Mouse (Mus musculus) lung, postnatal 0 days (tissue): ENCODE measurements at regions not wholly inside any gene's neighbourhood (a gene's known extent, or its start where the extent isn't known, plus 50 kb on each side); places are given as distances from the start of the nearest gene placed in this dataset.

Experiments used
- ATAC-seq: fragments of 200-750 bp; cut with Nextera tagmentation; 2 replicates; pipeline ENCODE4 v1.8.0; 2017; ENCODE audit warnings: moderate library complexity
- DNase-seq: peaks from one replicate; pipeline ENCODE4 v3.0.0-alpha.2; 2016; ENCODE audit warnings: low spot score
- H3K27ac ChIP-seq: fragments of 300-500 bp; sonication (generic); 2 replicates; pipeline ENCODE4 v1.5.1; 2014; ENCODE audit warnings: antibody characterized with exemption, mild to moderate bottlenecking, low read length, mixed read lengths
- H3K27me3 ChIP-seq: fragments of 300-500 bp; sonication (generic); replicated peaks from 2 replicates; pipeline ENCODE4 v1.6.1; 2014; ENCODE audit warnings: low read length, mixed read lengths; ENCODE audit not compliant: insufficient read depth
- H3K36me3 ChIP-seq: fragments of 300-500 bp; sonication (generic); 2 replicates; pipeline ENCODE4 v1.6.1; 2014; ENCODE audit warnings: low read length, mixed read lengths; ENCODE audit not compliant: insufficient read depth
- H3K4me1 ChIP-seq: fragments of 300-500 bp; sonication (generic); 2 replicates; pipeline ENCODE4 v1.6.1; 2014; ENCODE audit warnings: antibody characterized with exemption, low read depth, low read length, mixed read lengths; ENCODE audit not compliant: insufficient read depth
- H3K4me2 ChIP-seq: fragments of 300-500 bp; sonication (generic); replicated peaks from 2 replicates; pipeline ENCODE4 v1.6.1; 2014; ENCODE audit warnings: low read depth, mild to moderate bottlenecking, low read length, moderate library complexity, mixed read lengths
- H3K4me3 ChIP-seq: fragments of 300-500 bp; sonication (generic); 2 replicates; pipeline ENCODE4 v1.5.1; 2014; ENCODE audit warnings: low read depth, low read length
- H3K9ac ChIP-seq: fragments of 300-500 bp; sonication (generic); replicated peaks from 2 replicates; pipeline ENCODE4 v1.6.1; 2014; ENCODE audit warnings: low read depth, mild to moderate bottlenecking
- H3K9me3 ChIP-seq: fragments of 300-500 bp; sonication (generic); 2 replicates; pipeline ENCODE4 v1.6.1; 2016; ENCODE audit warnings: low read length, mixed read lengths
- CTCF ChIP-seq: IDR thresholded peaks from 2 replicates; pipeline ENCODE4 v1.5.1; 2016; ENCODE audit warnings: antibody characterized with exemption, mild to moderate bottlenecking
- EP300 ChIP-seq: IDR thresholded peaks from 2 replicates; pipeline ENCODE4 v1.6.1; 2016; ENCODE audit warnings: antibody characterized with exemption, mild to moderate bottlenecking, control low read depth
- WGBS: fragments of 180-500 bp; shearing (Covaris S2); extraction: QIAGEN DNeasy Blood & Tissue Kit; methylation state at CpG from one replicate; pipeline ENCODE4 v1.1.7; 2014; 5-methylcytosine and 5-hydroxymethylcytosine counted together

GRCm38 (mm10) chr14:47910741-47911295 is 209.8 kb upstream of the Peli2 start:
- 46% methylated on average over 6 of the region's 6 CpGs for whole genome bisulfite sequencing

DNA sequence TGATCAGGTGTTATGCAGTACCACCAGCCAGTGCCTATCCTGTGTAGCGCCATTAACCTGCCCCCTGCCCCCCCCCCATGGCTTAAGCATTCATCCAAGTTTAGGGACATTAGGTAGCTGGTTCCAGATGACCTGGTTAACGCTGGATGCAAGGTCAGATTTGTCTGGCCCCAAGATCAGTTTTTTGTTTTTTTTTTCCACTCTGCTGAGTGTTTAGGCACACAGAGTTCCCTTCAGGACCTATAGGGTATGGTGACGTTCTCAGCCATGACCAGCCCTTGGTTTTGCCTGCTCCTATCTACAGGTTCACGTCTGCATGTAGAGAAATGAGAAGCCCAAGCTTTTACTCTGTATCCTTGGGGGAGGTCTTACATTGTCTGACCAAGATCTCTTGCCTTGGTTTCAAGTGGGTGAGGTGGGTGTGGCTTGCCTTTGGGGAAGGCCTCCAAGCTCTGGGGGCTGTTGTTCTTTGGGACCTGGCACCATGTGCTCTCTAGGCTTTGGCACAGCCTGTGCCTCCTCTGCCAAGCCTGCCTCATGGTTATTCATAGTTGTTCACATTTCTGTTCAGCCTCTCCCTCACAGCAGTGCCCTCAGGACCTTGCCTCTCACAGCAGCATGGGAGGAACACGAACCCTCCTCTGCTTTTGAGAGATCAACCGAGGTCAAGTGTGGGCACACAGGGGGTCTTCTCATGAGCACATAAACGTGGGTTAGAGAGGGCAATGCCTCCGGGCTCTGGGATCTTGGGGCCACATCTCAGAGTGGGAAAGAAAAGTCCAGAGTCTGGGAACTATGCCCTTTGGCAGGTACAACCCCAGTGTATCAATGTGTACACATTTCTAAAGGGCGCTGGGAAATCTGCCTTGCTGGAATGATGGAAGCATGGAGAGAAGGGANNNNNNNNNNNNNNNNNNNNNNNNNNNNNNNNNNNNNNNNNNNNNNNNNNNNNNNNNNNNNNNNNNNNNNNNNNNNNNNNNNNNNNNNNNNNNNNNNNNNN is 208.8 kb upstream of the Peli2 start:
- Histone ChIP-seq H3K4me1 (no peaks in the 10 kb centered on the region), H3K9me3 (no peaks in the 10 kb centered on the region), H3K36me3 (no peaks in the 10 kb centered on the region), H3K4me3 (no peak overlapping the region), H3K27me3 (no peaks in the 10 kb centered on the region), H3K27ac (no peak overlapping the region), H3K9ac (no peak overlapping the region), H3K4me2 (no peak overlapping the region)
- DNase-seq, result no peak
- no peak for TF ChIP-seq EP300
- no peak for ATAC-seq
- 74% methylated on average over 9 of the region's 9 CpGs for WGBS

More at GRCm38 (mm10) chr14:47910741-47911295, 209.8 kb upstream of the Peli2 start:
- TF ChIP-seq CTCF (no peak), EP300 (no peak)
- Histone ChIP-seq H3K4me2 (no peak overlapping the region), H3K27me3 (no peaks in the 10 kb centered on the region), H3K9me3 (no peaks in the 10 kb centered on the region), H3K9ac (no peak overlapping the region), H3K36me3 (no peaks in the 10 kb centered on the region), H3K27ac (no peak overlapping the region), H3K4me3 (no peak overlapping the region), H3K4me1 (no peaks in the 10 kb centered on the region)
- DNase-seq, result no peak
- no peak for ATAC-seq

GRCm38 (mm10) chr14:47915621-47916020 is 205.0 kb upstream of the Peli2 start:
- ATAC-seq (peak; percentile 19; the same call in 1 of the 2 replicates), DNase-seq (peak; percentile 41)
- Histone ChIP-seq H3K4me2 (no peak overlapping the region), H3K27ac (no peak overlapping the region), H3K4me1 (no peaks in the 10 kb centered on the region), H3K27me3 (no peaks in the 10 kb centered on the region), H3K9ac (no peak overlapping the region), H3K36me3 (no peaks in the 10 kb centered on the region), H3K4me3 (no peak overlapping the region), H3K9me3 (no peaks in the 10 kb centered on the region)
- WGBS, result 43% methylated on average over 1 of the region's 1 CpGs
- TF ChIP-seq EP300 (no peak), CTCF (no peak)

DNA sequence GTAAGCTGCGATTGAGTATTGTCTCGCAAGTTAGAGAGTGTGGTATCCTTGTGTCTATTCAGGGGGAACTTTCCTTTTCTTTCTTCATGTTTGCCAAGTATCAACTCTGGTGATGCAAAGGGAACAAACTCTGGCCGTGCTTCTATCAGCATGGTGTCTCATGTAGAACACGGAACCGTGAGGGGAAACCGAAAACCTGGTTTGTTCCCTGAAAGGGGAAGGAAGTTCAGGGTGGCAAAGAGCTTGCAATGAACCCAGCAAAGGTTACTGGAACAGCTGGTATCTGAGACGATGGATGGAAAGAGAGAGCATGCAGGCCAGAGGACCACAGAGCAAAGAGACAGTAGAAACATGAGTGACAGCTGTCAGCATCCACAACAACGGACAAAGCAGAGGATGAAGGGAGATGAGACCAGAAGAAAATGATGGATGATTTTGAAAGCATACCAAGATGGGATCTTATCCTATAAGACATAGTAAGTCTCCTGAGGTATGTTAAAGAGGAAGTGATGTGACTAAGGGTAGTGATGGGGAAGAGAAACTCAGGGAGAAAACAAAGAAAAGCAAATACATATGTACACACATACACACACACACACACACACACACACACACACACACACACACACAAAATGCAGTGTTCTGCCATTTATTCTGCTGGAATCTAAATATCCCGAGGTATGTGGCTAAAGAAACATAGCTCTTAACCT is 199.8 kb upstream of the Peli2 start:
- H3K4me1 ChIP-seq, result no peaks in the 10 kb centered on the region
- no peaks in the 10 kb centered on the region for H3K36me3 ChIP-seq
- peak; percentile 11 for DNase-seq
- no peak overlapping the region for H3K4me3 ChIP-seq
- 91% methylated on average over 9 of the region's 9 CpGs for WGBS
- no peak overlapping the region for H3K4me2 ChIP-seq
- no peaks in the 10 kb centered on the region for H3K27me3 ChIP-seq
- H3K27ac ChIP-seq, result no peak overlapping the region
- no peak for ATAC-seq
- H3K9ac ChIP-seq, result no peak overlapping the region
- no peaks in the 10 kb centered on the region for H3K9me3 ChIP-seq
- TF ChIP-seq EP300 (no peak), CTCF (no peak)

DNA sequence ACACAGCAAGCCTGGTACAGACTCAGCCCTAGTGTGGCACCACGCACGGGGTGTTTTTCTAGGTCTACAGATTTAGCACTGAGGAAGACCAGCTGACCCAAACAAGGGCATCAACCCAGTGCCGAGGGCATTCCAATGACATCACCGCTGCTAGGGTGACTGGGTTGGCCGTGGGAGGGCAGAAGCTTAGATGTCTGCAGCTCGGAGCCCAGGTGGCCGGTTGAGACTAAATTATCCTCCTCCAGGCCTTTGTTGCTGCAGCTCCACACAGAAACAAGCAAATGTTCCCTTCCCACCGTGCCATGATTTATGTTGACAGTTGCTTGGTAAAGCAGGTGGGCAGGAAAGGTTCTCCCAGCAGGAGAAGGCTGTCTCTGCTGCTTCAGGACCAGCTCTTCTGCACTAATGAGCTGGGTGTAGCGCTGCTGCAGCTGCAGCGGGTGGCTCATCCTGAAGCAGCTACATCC is 198.8 kb upstream of the Peli2 start:
- ATAC-seq, result no peak
- 60% methylated on average over 10 of the region's 10 CpGs for WGBS
- Histone ChIP-seq H3K4me3 (no peak overlapping the region), H3K4me2 (no peak overlapping the region), H3K4me1 (no peaks in the 10 kb centered on the region), H3K36me3 (no peaks in the 10 kb centered on the region), H3K9ac (no peak overlapping the region), H3K9me3 (no peaks in the 10 kb centered on the region), H3K27me3 (no peaks in the 10 kb centered on the region), H3K27ac (no peak overlapping the region)
- TF ChIP-seq CTCF (no peak), EP300 (no peak)
- DNase-seq, result no peak

DNA sequence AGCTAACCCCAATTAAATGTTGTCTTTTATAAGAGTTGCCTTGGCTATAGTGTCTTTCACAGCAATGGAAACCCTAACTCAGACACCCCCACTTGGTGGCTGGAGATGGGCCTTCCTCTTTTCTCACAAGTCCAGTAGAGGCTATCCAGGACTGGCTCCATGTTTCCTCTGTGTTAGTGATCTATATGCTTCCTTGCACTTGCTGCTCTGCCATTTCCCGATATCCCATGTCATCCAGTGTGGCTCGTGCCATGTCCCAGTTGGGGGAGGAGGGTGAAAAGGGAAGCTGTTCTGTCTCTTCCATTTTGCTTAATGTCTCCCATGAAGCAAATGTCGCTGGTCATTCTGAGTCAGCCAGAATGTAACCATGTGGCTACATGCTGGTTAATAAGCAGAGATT is 194.2 kb upstream of the Peli2 start:
- TF ChIP-seq CTCF (no peak), EP300 (no peak)
- Histone ChIP-seq H3K4me2 (no peak overlapping the region), H3K9ac (no peak overlapping the region), H3K36me3 (no peaks in the 10 kb centered on the region), H3K27ac (no peak overlapping the region), H3K27me3 (no peaks in the 10 kb centered on the region), H3K9me3 (no peaks in the 10 kb centered on the region), H3K4me3 (no peak overlapping the region), H3K4me1 (no peaks in the 10 kb centered on the region)
- ATAC-seq, result no peak
- WGBS, result 87% methylated on average over 3 of the region's 3 CpGs
- DNase-seq, result no peak
